ENCODE assay signal across 15 mouse cellular contexts in the genomic region with DNA sequence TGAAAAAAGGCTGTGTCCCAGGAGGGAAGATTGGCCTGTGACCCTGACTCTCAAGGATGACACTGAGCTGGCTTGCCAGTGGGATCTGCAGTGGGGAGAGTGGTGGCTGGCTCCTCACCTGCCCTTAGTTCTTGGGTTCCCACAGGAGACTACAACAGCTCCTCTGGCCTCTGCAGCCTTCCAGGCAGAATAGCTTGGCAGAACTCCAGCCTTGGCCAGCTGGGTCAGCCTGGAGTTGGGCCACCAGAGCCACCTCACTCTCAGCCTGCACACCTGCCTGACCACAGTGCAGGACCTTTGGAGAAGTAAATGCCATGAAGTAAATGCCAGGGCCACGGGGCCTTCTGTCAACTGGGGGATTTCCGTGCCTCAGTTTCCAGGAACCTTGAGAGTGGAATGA. TPM values are rescaled to one million over a fixed set of nuclear protein-coding genes. Genes with fewer than 3 reads are reported as not detected.
DNase-seq lines count a peak whose midpoint lies in the region; ATAC-seq and TF ChIP-seq lines count a peak whose summit lies in the region.
"Had no signal": no experiment of that assay in that cellular context is flagged by ENCODE, and none has a peak within 500 bp of the region (broad histone marks: within the 10 kb centered on the region; RNA-seq: fewer than 3 reads in every experiment).

No protein-coding gene starts in this region.

- H3K9ac ChIP-seq in midbrain, postnatal 0 days (replicated peaks; ENCODE audit: low read length, poor library complexity, severe bottlenecking) = no peak overlapping the region
- H3K9ac ChIP-seq: hindbrain, embryonic 15.5 days; lung, embryonic 14.5 days had no signal

- peaks cover 55% of the 10 kb centered on the region for H3K27me3 ChIP-seq in midbrain, embryonic 10.5 days (ENCODE audit: low read depth, poor library complexity, severe bottlenecking)
- H3K27me3 ChIP-seq in midbrain, postnatal 0 days (ENCODE audit: insufficient read depth, low read length) = no peaks in the 10 kb centered on the region
- peaks cover 75% of the 10 kb centered on the region for H3K27me3 ChIP-seq in embryonic facial prominence, embryonic 10.5 days (replicated peaks; ENCODE audit: low read depth, poor library complexity, severe bottlenecking)
- H3K27me3 ChIP-seq: hindbrain, embryonic 15.5 days had no signal

- H3K4me1 ChIP-seq in midbrain, embryonic 10.5 days = peaks cover 35% of the 10 kb centered on the region
- no peaks in the 10 kb centered on the region for H3K4me1 ChIP-seq in midbrain, postnatal 0 days (ENCODE audit: insufficient read depth, low read length)
- H3K4me1 ChIP-seq in embryonic facial prominence, embryonic 10.5 days = peaks cover 18% of the 10 kb centered on the region
- H3K4me1 ChIP-seq: hindbrain, embryonic 15.5 days had no signal

- no peak overlapping the region for H3K4me2 ChIP-seq in midbrain, postnatal 0 days (ENCODE audit: low read depth, low read length, poor library complexity, severe bottlenecking)
- H3K4me2 ChIP-seq: hindbrain, embryonic 15.5 days; lung, embryonic 14.5 days had no signal

- H3K27ac ChIP-seq in midbrain, embryonic 10.5 days (replicated peaks) = peak overlapping the region; percentile 63
- H3K27ac ChIP-seq in midbrain, postnatal 0 days (ENCODE audit: low read depth, low read length) = no peak overlapping the region
- H3K27ac ChIP-seq in embryonic facial prominence, embryonic 10.5 days (replicated peaks) = 0 out of 2 replicates have a peak overlapping the region, but pooled peaks have one; percentile 1
- H3K27ac ChIP-seq: hindbrain, embryonic 15.5 days had no signal

- TF ChIP-seq CTCF in midbrain, postnatal 0 days (IDR thresholded peaks at IDR 0.05) = no peak

- no peaks in the 10 kb centered on the region for H3K36me3 ChIP-seq in midbrain, embryonic 10.5 days
- H3K36me3 ChIP-seq in midbrain, postnatal 0 days (ENCODE audit: insufficient read depth, low read length) = no peaks in the 10 kb centered on the region
- no peaks in the 10 kb centered on the region for H3K36me3 ChIP-seq in embryonic facial prominence, embryonic 10.5 days (replicated peaks)
- H3K36me3 ChIP-seq: hindbrain, embryonic 15.5 days had no signal

- WGBS in midbrain, embryonic 10.5 days = 97% methylated on average over 2 of the region's 2 CpGs
- WGBS in midbrain, postnatal 0 days = 86% methylated on average over 2 of the region's 2 CpGs
- 92% methylated on average over 2 of the region's 2 CpGs for WGBS in embryonic facial prominence, embryonic 10.5 days

- no peak for ATAC-seq in midbrain, postnatal 0 days (ENCODE audit: low FRiP score)

- peak; percentile 43 to 53 for DNase-seq in heart, adult 18-20 months
- no peak for DNase-seq in heart, adult 11 months
- DNase-seq in midbrain, embryonic 10.5 days (ENCODE audit: low spot score) = no peak
- DNase-seq in midbrain, postnatal 0 days (ENCODE audit: low spot score) = no peak
- DNase-seq in embryonic facial prominence, embryonic 10.5 days (ENCODE audit: low spot score) = no peak
- peak; percentile 54 to 55 for DNase-seq in kidney, postnatal 25 days
- no peak for DNase-seq in thymus, postnatal 36 days
- DNase-seq: liver; lung, embryonic 14.5 days; thymus, postnatal 4 days had no signal

- H3K4me3 ChIP-seq in midbrain, embryonic 10.5 days = no peak overlapping the region
- no peak overlapping the region for H3K4me3 ChIP-seq in midbrain, postnatal 0 days (ENCODE audit: low read depth, low read length)
- no peak overlapping the region for H3K4me3 ChIP-seq in embryonic facial prominence, embryonic 10.5 days
- H3K4me3 ChIP-seq: erythroblast, embryonic 14.5 days; hindbrain, embryonic 15.5 days had no signal

- 0 out of 2 replicates have a peak, but pooled peaks cover 3% of the 10 kb centered on the region for H3K9me3 ChIP-seq in midbrain, embryonic 10.5 days (replicated peaks)
- no peaks in the 10 kb centered on the region for H3K9me3 ChIP-seq in midbrain, postnatal 0 days (ENCODE audit: low read length)
- H3K9me3 ChIP-seq in embryonic facial prominence, embryonic 10.5 days = no peaks in the 10 kb centered on the region
- H3K9me3 ChIP-seq: hindbrain, embryonic 15.5 days had no signal

RNA-seq across cellular contexts. Expression of a gene that starts 13.9 kb away (rescaled TPM):
- total RNA-seq in heart, adult 18-20 months (2021) = not detected
- 2.9 TPM in 2 replicates for polyA plus RNA-seq in midbrain, embryonic 10.5 days (2016; fragmentation: Nextera tagmentation; extraction: Ambion mirVana)
- total RNA-seq in midbrain, postnatal 0 days (2014; rRNA removed) = 0.85 and 3.5 TPM in 2 replicates
- polyA plus RNA-seq in midbrain, postnatal 0 days (2015; fragmentation: Nextera tagmentation; extraction: Ambion mirVana) = 0.33 and 1.2 TPM in 2 replicates
- 0.96 and 1.3 TPM in 2 replicates for polyA plus RNA-seq in embryonic facial prominence, embryonic 10.5 days (2016; fragmentation: Nextera tagmentation; extraction: Ambion mirVana)
- total RNA-seq: CH12.LX had no signal
- polyA plus RNA-seq: lung, embryonic 14.5 days had no signal

RNA-seq across cellular contexts. Expression of a gene that starts 23.2 kb away (rescaled TPM):
- not detected for total RNA-seq in heart, adult 18-20 months (2021)
- polyA plus RNA-seq in midbrain, embryonic 10.5 days (2016; fragmentation: Nextera tagmentation; extraction: Ambion mirVana) = 0.07 TPM in 1 of 2 replicates, not detected in the other
- total RNA-seq in midbrain, postnatal 0 days (2014; rRNA removed) = not detected in 2 replicates
- not detected in 2 replicates for polyA plus RNA-seq in midbrain, postnatal 0 days (2015; fragmentation: Nextera tagmentation; extraction: Ambion mirVana)
- polyA plus RNA-seq in embryonic facial prominence, embryonic 10.5 days (2016; fragmentation: Nextera tagmentation; extraction: Ambion mirVana) = 0.16 TPM in 1 of 2 replicates, not detected in the other
- total RNA-seq: CH12.LX; granulocyte monocyte progenitor cell, adult 5-6 weeks; megakaryocyte-erythroid progenitor cell, adult 5-6 weeks had no signal
- polyA plus RNA-seq: erythroblast, embryonic 14.5 days; hindbrain, embryonic 15.5 days; lung, embryonic 14.5 days had no signal

Comparison
In these comparisons a context has a peak if more than half of its experiments do, and no peak if none do; other contexts are left out.
1. DNase-seq: peak in heart, adult 18-20 months (2 of 2) and kidney, postnatal 25 days (2 of 2); none in heart, adult 11 months (single experiment), midbrain, embryonic 10.5 days (single experiment), midbrain, postnatal 0 days (single experiment), embryonic facial prominence, embryonic 10.5 days (single experiment) and thymus, postnatal 36 days (0 of 2).